Mouse (Mus musculus) 3T3-L1 (cell line): ENCODE measurements around the gene Tcf7l2.

Experiments
- DNase-seq: peaks from one replicate; pipeline ENCODE4 v3.0.0-alpha.2; 2015; ENCODE audit warnings: low read depth, low spot score

Gene Tcf7l2

DNA sequence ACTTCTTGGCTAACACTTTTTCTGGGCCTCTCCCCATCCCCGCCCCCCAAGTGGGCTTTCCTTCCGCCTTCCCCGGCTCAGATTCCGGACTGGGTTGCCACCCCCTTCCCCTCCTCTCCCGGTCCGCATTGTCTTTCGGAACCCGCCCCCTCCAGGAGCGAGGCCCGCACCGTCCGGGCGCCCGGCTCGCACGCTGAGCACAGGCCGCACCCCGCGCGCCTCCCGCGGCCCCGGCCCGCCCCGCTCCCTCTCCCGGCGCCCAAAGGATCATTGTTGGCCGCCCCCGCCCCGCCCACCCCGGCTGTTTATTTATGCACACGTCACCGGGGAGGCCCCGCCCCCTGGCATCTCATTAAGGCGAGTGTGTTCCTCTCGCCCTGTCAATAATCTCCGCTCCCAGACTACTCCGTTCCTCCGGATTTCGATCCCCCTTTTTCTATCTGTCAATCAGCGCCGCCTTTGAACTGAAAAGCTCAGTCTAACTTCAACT is at the start of gene Tcf7l2:
Tcf7l2 (plus strand) TSS at position 382 of the 490 bp plus-strand sequence.
- peak; percentile 98 for DNase-seq

DNA sequence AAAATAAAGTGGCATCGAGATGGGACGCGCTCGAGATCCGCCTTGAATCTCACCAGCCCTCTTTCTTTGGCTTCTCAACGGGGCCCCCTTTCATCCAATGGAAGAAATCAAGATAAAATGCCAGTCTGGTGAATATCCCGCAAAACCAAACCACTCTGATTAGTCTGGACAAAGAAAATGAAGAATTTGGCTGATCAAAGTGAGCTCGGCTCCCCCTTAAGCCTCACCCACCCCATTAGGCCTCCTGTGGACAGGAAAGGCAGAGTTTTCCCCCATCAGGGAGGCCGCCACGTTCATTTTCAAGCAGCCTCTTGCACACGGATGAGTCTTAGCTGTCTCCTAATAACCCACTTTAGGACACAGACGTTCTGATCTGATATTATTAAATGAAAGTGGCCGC is 47.0 kb upstream of the Tcf7l2 start:
- DNase-seq: no peak

- DNase-seq: no peak
Observed at GRCm38 (mm10) chr19:55695418-55695817, 46.2 kb upstream of the Tcf7l2 start.

GRCm38 (mm10) chr19:55698892-55699291 is 42.7 kb upstream of the Tcf7l2 start:
- peak; percentile 35 for DNase-seq

- no peak for DNase-seq
Observed at GRCm38 (mm10) chr19:55700214-55700568, 41.4 kb upstream of the Tcf7l2 start.

- no peak for DNase-seq
Observed at GRCm38 (mm10) chr19:55700569-55701282, 40.9 kb upstream of the Tcf7l2 start.

- no peak for DNase-seq
Observed at GRCm38 (mm10) chr19:55701283-55701633, 40.4 kb upstream of the Tcf7l2 start.

DNA sequence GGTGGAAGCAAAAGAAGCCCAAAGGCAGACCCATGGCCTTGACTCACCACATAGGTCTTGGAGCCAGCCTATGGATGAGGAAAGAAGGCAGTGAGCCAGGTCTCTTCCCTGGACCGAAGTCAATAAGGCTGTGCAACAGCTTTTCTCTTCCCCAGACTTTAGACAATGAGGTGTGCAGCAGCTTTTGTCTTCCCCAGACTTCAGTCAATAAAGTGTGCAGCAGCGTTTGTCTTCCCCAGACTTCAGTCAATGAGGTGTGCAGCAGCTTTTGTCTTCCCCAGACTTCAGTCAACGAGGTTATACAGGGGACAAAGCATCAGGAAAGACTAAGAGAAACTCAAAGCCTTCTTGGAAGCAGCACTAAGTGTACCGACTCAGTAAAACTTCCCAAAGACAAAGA is 39.5 kb upstream of the Tcf7l2 start:
- no peak for DNase-seq

- DNase-seq: no peak
Observed at GRCm38 (mm10) chr19:55702716-55703115, 38.9 kb upstream of the Tcf7l2 start.

DNA sequence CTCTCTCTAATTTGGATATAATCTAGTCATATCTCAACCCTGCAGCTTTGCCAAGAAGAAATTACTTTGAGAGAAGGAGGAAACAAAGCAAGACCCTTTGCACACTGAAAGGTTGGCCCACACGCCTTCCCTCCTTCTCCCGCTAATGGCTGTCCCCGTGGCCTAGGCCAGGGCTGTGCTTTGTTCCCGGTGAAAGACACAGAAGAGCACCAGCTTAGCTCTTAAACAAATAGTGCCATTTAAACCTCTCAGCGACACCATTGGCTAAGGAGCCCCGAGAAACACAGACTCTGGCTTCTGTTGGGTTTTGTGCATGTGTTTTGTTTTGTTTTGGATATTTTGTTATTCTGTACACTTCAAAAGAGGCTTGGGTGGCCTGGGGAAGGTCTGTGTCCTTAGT is 37.5 kb upstream of the Tcf7l2 start:
- no peak for DNase-seq

DNA sequence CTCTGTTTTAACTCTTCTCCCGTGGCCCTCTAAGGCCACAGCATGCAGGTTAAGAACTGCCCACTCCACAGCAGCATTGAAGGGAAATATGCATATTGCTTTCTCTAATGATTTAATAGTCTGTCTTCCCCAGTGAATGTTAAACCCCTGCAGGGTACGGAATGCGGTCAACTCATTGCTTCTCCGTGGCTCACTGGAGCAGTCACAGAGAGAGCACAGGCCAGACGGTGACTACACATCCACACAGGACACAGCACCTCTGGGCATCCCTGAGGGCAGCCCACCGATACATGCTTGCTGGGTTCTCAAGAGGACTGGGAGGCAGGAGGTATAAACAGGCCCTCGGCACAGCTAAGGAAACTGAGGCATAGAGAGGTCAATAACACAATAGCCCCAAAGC is 35.3 kb upstream of the Tcf7l2 start:
- no peak for DNase-seq

DNA sequence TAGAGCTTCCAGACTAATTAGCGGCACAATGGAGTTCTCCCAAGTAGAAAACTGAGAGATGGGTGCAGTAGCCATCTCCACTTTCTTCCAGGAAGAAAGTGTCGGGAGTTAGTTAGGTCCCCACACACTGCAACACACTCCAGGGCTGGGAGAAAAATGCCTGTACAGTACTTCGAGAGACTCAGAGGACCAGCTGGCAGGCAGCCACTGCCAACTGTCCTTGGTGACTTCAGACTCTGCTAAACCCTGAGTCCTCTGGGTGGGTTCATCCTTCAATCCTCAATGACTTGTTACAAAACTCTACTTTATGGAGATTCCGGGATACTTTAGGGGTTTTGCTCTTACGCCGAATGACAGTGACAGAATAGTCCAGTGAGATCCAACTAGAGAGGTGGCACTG is 34.8 kb upstream of the Tcf7l2 start:
- DNase-seq: no peak

DNA sequence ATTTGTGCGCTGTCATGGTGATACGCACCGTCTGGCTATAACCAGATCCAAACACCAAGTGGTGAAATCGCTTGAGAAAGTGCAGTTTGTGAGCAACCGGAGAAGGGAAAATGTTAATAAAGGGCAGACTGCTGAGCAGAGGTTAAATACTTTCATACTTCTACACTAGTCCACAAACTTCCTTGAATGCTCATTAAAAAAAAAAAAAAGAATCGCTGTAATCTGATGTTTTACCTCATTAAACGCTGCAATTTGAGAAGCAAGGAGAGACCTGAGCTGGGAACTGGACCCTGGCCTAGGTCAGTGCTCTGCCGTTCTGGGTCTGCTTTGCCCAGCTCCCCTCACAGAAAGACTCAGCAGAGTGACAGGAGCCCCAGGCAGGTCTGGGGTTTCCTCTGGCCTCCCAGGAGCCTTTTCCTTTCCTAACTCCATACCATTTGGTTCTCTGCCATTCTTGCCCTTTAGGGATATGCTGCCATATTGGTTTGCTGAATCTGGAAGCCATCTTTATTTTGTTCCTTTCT is 33.5 kb upstream of the Tcf7l2 start:
- no peak for DNase-seq

DNA sequence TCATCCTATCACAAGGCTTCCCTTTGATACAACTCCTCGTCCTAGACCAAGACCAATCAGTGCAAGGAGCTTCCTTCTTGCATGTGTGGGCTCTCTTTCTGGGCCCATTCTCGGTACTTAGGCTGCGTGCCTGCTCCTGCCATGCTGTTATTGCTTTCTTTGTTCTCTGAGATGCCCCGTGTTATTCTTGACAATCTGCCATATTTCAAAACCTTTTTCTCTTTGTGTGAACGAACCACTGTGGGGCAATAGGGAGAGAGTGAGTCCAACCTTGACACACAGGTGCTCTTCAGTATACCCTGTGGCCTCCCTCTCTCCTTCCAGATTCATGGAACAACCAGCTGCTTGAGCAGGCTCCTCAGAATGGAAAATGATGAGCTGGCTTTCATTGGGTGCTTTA is 30.8 kb upstream of the Tcf7l2 start:
- DNase-seq: no peak

DNA sequence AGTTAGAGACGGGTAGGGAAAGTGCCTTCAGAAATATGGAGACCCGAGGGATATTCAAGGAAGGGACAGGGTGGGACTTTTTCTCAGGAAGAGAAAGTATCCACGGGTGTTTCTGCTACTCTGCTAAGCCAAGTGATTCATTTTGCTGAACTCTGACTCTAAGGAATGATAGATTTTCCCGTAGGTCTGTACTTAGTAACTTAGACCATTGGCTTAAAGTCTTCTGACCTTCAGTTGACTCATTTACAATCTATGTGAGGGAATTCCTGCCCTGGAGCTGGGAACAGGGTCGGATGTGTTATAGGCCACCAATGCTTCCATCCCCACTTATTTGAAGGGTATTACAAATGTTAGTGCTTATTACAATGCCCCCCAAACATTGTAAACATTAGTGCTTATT is 29.9 kb upstream of the Tcf7l2 start:
- peak; percentile 71 for DNase-seq

DNA sequence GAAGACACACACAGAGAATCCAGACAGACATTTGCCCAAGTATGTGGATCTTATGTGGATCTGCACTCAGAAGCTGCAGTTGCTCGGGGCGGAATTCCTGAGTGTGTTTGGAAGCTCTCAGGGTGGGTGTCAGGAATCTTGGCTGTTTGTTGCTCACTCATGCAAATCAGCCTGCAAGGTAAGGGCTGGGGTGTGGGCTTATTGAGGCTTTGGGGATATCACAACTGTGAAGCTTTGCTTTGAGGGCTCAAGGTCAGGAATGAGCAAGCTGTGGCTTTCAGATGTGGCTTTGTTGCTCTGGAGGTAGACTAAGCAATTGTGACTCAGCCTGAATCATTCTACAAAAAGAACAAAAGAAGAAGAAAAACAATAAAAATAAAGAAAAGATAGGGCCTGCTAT is 28.9 kb upstream of the Tcf7l2 start:
- DNase-seq: peak; percentile 82

DNA sequence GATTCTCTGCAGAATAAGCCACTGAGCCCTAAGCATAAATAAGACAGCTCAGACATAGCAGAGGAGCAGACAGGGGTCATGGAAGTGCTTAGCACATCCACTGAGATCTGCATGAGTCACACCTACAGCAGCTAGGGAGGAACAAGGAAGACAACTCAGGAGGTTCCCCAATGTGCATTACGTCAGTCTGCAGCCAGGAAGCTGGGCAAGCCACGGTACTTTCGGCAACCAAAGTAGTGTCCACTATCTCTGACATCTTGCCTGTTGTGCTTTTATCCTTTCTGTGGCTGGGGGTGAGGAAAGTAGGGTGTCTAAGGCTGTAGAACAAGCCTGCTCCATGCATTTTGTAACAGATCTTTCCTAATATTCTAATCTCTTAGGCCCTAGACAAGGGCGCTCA is 27.6 kb upstream of the Tcf7l2 start:
- DNase-seq: peak; percentile 93

- no peak for DNase-seq
Observed at GRCm38 (mm10) chr19:55714665-55715064, 27.0 kb upstream of the Tcf7l2 start.

GRCm38 (mm10) chr19:55719083-55719482 is 22.5 kb upstream of the Tcf7l2 start:
- DNase-seq: no peak

- DNase-seq: no peak
Observed at GRCm38 (mm10) chr19:55719524-55720408, 21.9 kb upstream of the Tcf7l2 start.

DNA sequence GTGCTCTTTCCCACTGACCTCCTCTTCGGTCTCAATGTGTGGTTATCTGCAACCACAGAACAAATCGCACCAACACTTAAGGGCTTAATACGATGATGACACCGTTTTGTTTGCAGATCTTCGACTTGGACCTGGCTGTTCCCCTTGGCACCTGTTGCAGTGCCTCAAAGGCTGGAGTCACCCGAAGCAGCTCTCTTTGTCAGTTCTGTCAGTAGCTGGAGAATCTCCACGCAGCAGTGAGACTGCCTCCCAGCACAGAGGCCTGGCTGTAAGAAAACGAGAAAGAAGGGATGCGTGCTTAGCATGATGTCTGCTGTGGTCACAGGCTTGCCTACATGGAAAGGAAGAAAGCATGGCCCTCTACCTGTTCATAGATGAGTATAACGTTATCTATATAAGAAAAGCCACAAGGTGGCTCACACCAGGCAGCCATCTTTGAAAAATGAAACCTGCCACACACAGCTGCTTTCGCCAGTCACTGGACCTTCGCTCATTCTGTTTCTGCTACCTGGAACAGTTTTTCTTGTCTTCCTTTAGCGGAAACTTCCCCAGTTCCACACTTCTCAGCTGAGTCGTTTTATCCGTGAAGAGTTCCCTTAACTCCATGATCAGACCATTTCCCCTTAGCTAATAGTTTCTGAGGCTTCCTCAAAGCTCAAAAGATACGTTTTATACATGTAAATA is 21.1 kb upstream of the Tcf7l2 start:
- DNase-seq: no peak

DNA sequence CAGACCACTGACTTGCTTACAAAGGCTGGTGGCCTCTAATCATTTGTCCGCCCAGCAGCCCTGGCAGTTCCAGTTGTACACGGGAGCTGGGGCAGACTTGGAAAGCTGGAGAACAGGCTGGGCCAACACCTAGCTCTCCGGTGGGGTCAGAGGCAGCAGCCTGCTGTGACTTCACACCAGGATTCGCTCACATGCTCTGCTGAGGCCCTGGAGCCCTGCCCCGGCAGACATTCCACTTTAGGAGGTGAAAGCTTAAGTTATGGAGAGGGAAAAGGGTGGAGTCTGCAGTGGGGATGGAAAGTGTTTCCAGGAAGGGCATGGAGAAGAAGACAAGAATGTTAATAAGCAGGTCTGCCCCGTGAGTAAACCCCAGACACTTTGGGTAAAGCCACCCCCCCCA is 19.2 kb upstream of the Tcf7l2 start:
- DNase-seq: no peak
